Mouse (Mus musculus) urinary bladder, postnatal 4 days (tissue): ENCODE data around the gene Zbtb48.

ENCODE experiments used
- DNase-seq, 2 experiments: peaks; one replicate each; pipeline ENCODE4 v3.0.0; 2021 to 2022; ENCODE audit warnings: low spot score in 2 of 2

Gene Zbtb48

DNA sequence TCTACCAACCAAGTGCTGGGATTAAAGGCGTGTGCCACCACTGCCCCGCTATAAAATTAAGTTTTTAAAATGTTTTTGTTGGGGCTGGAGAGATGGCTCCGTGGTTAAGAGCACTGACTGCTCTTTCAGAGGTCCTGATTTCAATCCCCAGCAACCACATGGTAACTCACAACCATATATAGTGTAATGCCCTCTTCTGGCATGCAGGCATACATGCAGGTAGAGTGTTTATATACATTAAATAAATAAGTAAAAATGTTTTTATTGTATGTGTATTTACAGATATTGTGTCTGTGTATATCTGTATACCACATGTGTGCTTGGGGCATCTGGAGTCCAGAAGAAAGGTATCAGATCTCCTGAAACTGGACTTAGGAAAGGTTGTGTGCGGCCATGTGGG lies 26.1 kb downstream of the Zbtb48 start:
- DNase-seq: no peak

DNA sequence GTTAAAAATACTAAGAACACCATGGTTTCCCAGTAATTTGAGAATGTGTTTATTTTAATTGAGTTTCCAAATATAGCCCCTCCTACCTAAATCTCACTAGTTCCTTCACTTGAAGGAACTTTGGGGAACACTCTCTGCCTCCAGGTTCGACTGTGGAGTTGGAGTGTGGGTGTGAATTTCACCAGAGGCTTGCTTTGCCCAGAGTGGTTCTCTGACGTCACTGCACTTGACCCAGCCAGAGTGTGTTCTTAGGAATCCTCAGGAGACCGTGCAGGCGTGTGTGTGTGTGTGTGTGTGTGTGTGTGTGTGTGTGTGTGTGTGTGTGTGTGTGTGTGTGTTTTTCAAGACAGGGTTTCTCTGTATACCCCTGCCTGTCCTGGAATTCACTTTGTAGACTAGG lies 26.6 kb downstream of the Zbtb48 start:
- DNase-seq: no peak

DNA sequence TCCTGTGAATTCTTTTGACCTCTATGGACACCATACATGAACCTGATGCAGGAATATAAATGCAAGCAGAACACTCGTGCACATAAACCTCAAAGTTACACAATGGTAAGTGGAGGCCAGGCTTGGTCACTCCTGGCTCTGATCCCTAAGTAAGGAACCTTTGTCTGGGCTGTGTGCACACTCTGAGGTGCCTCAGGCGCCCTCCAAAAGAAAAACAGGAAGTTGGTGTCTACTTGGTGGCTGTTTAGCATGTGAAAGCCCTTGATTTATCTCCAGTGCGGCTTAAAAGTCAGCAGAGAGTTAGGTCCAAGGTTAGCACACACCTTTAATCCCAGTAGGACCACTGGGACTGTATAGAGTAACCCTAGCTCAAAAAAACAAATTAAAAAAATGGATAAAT lies 28.0 kb downstream of the Zbtb48 start:
- no peak for DNase-seq

GRCm38 (mm10) chr4:151997701-151998100 lies 29.8 kb downstream of the Zbtb48 start:
- DNase-seq: no peak

DNA sequence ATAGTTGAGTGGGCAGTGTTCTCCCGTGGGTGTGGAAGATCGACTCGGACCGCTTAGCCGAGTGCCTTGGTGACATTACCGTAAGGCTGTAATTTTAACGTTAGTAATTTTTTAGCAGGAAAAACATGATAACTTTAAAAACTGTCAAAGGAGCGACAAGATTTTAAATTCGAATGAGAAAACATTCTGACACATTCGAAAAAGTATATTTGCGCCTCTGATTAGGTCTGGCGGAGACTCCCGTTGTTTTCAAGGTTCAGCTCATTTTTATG lies 30.6 kb downstream of the Zbtb48 start:
- no peak for DNase-seq

- peak; percentile 98 to 99 for DNase-seq
Observed at GRCm38 (mm10) chr4:151996173-151996950, 31.1 kb downstream of the Zbtb48 start, which contains the start of gene Phf13. Gene Phf13 (minus strand): TSS chr4:151996258.

GRCm38 (mm10) chr4:151995371-151996172 lies 31.9 kb downstream of the Zbtb48 start:
- DNase-seq: no peak

GRCm38 (mm10) chr4:151994228-151995171 lies 33.0 kb downstream of the Zbtb48 start:
- DNase-seq: no peak

DNA sequence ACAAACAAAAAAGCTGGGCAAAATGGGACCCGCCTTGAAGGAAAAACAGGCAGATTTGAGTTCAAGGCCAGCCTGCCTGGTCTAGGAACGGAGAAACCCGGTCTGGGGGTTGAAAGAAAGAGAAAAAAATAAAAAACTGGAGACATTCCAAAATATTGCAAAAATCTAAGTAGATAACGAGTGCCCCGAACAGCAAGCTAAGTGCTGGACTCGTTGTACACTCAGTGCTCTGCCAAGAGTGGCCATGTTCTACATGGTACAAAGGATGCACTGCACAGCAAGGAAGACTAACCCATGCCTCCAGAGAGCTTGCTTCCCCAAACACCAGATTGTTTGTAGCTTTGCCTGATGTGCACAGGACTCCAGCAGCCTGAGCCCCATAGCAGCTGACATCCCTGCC lies 34.4 kb downstream of the Zbtb48 start:
- no peak for DNase-seq

DNA sequence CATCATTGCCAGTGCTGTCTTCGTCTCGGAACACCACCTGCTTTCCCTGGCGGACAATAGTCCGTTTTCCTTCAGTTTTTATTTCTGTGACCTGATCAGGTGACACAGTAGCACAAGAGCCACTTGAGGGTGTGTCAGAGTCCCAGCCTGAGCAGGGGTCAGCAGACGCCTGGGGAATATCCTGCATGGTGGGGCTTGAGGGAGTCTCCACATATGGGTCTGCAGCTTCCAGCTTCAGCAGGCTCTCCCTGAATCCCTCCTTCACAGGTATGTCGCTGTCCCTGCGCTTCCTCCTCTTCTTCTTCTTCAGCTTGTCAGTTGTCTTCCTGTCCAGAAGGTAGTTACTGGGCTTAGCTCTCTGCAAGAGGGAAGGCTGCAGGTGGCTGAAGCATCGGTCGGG lies 35.4 kb downstream of the Zbtb48 start:
- DNase-seq: no peak

GRCm38 (mm10) chr4:151989110-151989488 lies 38.4 kb downstream of the Zbtb48 start:
- no peak for DNase-seq

DNA sequence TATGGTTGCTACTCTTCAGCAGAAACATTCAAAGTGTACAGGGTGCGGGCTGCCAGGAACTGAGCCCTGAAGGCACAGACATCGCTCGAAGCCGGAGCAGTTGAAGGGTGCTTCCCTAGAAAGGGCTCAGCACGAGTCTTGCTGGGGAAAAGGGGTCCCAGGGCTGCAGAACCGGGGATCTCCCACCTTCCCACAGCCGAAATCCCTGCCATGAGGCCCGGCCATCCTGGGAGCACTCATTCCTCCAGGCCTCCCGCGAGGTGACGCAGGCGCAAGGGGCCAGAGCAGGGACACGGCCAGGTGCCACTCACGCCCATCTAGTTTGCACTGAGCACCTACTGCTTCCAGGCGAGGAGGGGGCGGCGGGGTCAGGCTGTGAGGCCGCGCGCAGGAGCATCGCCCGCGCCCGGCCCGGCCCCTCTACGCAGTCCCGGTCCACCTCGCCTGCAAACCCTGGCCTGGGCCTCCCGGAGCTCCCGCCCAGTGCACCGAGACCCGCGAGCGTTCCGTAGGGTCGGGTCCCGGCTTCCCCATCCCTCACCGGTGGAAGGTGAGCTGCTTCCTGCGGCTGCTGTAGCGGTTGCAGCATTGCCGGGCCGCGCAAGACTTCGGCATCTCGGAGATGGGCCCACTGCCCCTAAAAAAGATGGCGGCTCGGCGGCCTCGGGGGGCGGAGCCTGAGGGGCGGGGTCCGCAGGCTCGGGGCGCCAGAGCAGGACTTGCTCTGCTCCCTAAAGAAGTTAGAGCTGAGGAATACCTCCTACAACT lies 38.9 kb downstream of the Zbtb48 start, which contains the start of gene Thap3:
Gene Thap3, minus strand, starts transcription at position 656 of the 768 bp plus-strand sequence.
- peak; percentile 80 to 82 for DNase-seq

DNA sequence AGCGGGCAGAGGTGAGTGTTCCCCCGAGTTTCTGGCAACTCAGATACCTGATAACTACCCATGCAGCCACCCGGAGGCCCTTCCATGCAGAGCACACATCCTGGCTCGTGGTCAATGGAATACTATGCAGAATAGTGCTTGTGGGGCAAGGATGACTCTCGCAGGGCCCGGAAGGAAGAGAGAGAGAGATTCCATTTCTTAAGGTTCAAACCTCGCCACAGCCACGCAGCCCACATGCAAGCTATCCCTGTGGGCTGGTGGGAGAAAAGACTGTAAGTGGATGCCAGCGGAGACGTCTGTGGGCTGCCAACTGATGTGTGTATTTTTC lies 39.5 kb downstream of the Zbtb48 start:
- no peak for DNase-seq

- no peak for DNase-seq
Observed at GRCm38 (mm10) chr4:151986650-151987049, 40.8 kb downstream of the Zbtb48 start.

- DNase-seq: no peak
Observed at GRCm38 (mm10) chr4:151985886-151986285, 41.6 kb downstream of the Zbtb48 start.

- no peak for DNase-seq
Observed at GRCm38 (mm10) chr4:151983560-151983959, 43.9 kb downstream of the Zbtb48 start.

- DNase-seq: no peak
Observed at GRCm38 (mm10) chr4:151983043-151983442, 44.4 kb downstream of the Zbtb48 start.

GRCm38 (mm10) chr4:151981363-151981762 lies 46.1 kb downstream of the Zbtb48 start:
- peak; percentile 72 to 87 for DNase-seq

GRCm38 (mm10) chr4:151980699-151981098 lies 46.8 kb downstream of the Zbtb48 start:
- DNase-seq: no peak

GRCm38 (mm10) chr4:151977748-151978147 lies 49.7 kb downstream of the Zbtb48 start:
- DNase-seq: peak; percentile 68 to 86

DNA sequence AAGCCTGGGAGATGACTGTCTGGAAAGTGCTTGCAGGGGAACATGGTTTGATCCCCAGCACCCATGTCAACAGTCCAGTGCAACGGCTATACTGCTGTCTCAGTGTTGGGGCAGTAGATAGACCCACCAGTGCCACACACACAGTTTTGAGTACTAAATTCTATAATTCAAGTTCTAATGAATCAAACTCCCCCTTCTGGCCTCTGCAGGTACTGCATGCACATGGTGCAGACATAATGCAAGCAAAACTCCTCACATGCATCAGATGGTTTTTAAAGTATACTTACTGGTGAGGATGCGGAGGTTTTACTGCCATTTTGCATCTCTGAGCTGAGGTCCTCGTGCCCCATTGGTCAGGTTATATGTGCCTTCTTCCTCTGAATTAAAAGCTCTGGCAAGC lies 52.0 kb downstream of the Zbtb48 start:
- DNase-seq: no peak
